Mouse (Mus musculus): ENCODE measurements around the gene Bach2.

- TF ChIP-seq CTCF (IDR thresholded peaks at IDR 0.05; ENCODE audit: extremely low read depth, insufficient read depth, insufficient read length, insufficient replicate concordance) (no peak), POLR2A (IDR thresholded peaks at IDR 0.05; ENCODE audit: low read depth, low read length) (no peak; the same call in 1 of the 2 replicates)
Observed at GRCm38 (mm10) chr4:32248990-32249393, 10.4 kb downstream of the Bach2 start.

Measured in spleen, adult 2 months (tissue).